Mouse (Mus musculus) MN1 (cell line): ENCODE data around the gene Stk19.
"Not testable (repeated sequence)": the region's sequence is repeated elsewhere in the genome, so short reads cannot be mapped to it uniquely, and the experiment has no call there.

Experiments
- DNase-seq: peaks from one replicate; pipeline ENCODE4 v3.0.0-alpha.2; 2016; ENCODE audit warnings: low spot score

Gene Stk19

DNA sequence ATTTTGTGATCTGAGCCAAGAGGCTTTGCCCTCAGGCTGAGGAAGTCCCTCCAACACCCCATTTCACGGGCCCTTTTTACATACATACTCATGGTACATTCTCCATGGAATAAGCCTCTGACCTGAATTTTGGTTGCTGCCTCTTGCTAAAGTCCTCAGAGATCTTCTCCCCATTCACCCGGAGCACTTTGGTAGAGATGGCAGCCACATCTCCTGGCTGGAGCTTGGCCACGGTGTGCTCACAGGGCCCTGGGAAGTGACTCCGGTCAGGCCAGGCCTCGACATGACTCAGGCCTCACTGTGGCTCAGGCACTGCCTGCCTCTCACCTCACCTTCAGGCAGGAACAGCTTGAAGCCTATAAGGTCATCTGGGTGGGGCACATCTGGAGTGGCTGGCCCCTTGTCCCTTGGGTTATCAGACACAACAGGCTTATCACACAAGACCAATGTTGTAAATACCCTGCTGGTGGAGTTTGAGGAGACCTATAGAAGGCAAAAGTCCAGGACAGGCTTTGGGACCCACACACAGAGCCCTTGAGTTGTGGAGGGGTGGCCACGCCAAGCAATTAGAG, 4.1 kb upstream of the Stk19 start:
- DNase-seq: no peak

DNA sequence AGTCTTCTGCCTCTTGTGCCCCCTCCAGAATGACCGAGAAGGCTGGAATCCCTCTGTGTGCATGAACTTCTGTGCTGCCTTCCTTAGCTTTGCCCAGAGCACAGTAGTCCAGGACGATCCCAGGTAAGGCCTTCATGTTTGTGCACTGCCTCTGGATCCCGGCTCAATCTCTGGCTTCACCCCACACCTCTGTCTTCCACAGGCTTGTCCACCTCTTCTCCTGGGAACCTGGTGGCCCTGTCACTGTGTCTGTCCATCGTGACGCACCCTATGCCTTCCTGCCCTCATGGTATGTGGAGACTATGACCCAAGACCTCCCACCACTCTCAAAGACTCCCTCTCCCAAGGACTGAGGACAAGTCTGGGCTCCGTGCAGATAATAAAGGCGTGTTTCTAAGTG, 2.0 kb upstream of the Stk19 start:
- no peak for DNase-seq

DNA sequence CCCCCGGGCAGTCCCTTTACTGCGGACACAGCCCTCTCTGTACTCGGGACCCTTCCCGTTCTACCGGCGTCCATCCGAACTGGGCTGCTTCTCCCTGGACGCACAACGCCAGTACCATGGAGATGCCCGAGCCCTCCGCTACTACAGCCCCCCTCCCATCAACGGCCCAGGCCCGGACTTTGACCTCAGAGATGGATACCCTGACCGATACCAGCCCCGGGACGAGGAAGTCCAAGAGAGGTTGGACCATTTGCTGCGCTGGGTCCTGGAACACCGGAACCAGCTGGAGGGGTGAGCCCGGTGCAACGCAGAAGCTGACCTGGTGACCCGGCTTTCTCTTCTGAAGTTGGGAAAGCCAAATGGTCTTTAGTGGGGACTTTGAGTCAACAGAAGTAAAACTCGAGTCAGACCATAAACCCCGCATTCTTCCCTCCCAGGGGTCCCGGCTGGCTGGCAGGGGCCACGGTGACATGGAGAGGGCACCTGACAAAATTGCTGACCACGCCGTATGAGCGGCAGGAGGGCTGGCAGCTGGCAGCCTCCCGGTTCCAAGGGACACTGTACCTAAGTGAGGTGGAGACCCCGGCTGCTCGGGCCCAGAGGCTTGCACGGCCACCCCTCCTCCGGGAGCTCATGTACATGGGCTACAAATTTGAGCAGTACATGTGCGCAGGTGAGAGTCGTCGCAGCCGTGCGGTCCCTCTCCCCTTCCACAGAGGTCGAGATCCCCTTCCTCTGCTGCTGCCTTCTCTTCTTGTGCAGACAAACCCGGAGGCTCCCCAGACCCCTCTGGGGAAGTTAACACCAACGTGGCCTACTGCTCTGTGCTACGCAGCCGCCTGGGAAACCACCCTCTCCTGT, 949 bp upstream of the Stk19 start:
- no peak for DNase-seq

DNA sequence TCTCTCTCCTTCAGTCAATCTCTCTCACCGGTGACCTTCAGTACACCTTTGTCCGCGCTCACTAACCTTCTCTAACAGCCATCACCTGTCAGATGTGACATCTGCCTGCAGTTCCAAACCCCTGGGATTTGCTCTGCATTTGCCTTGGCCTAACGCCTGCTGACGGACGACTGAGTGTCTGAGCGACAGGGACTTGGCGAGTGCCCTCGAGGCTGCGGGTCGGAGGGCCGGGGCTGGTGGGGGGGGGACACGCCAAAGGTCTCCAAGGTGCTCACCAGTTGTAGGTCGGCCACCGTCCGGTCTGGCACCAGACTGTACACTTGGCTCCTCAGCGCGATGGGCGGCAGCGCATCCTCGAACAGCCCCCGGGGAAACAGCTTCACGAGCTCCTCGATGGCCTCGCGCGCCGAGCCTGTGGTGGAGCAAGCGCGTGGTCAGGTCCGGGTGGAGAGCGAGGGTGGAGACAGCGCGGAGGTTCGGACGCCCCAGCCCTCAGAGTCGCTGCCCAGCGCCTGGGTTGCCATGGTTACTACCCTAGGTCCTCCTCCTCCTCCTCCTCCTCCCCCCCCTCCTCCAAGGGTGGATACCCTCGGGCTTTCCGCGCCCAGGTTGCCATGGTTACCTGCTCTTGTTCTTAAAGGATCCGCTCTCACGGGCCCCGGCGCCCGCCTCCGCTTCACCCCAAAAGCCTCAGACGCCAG, 440 bp downstream of the Stk19 start:
- DNase-seq: no peak

DNA sequence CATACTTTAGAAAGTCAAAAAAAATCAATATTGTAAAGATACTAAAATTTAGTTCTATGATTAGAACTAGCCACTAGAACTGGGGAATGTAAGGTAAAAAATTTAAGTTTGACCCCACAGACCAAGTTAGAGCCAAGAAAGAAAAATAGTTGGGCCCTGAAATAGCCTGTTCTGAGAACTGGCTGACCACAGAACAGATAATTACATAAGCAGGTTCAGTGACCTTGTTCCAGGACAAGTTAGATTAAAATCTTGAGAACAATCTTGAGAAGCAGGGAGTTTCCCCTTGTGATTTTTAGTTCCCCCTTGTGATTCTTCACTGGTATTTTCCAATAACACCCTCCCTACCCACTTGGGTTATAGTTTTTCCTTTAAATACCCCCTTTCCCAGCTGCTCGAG, 6.0 kb downstream of the Stk19 start:
- DNase-seq: not testable (repeated sequence)

DNA sequence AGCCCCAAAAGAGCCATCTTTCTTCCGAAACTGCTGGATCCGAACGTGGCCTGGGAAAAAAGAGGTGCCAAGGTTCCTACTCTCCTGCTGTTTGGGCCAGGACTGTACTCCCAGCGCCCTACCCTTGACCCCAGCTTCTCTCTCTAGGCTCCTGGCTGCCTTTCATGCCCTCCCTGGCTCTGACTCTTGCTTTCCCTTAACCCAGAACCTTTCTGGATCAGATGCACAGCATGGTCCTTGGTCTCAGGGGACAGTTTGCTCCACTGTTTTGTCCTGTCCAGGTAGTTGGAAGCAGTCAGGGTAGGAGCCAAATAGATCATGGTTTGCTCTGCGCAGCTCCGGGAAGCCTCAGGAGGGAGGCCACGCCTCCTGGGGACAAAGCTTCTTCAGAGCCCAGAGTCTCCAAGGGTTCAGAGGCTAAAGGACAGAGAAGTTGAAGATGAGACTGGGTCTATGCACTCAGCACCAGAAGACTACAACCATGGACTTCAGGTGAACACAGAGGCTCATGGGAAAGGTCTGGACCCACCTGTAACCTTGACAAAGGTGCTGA, 21.9 kb downstream of the Stk19 start:
- no peak for DNase-seq

DNA sequence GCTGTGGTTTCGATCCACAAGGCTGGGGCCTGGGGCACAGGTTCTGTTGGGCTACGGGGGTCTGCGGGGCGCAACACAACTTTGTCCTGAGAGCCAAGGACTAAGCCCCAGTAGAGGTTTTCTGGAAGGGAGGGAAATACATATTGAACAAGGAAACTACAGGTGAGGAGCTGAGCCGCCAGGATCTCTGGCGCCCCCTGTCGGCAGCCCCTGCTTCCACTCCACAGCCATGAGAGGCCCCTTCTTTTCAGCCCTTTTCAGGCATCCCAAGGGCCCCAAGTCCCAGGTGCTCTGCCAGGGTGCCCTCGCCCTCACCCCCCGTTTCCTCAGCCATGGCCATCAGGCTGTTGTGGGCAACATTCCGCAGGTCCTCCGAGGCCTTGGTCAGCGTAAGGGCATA, 23.0 kb downstream of the Stk19 start:
- not testable (repeated sequence) for DNase-seq

DNA sequence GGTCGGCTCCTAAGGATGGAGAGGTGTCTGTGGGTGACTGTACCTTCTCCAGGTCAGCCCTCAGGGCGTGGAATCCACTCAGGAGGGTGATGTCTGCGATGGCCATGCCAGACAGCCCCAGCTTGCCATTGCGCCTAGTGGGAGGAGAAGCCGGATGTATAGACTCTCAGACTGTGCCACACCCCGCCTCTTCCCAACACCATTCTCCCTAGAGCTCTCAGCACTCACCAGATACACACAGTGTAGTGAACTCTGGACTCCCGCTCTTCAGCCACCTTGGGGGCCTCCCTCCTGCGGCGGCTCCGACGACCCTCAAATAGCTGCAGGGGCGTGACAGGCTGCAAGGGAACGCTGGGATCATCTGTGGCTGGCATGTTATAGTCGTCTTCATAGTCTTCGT, 25.5 kb downstream of the Stk19 start:
- DNase-seq: no peak

DNA sequence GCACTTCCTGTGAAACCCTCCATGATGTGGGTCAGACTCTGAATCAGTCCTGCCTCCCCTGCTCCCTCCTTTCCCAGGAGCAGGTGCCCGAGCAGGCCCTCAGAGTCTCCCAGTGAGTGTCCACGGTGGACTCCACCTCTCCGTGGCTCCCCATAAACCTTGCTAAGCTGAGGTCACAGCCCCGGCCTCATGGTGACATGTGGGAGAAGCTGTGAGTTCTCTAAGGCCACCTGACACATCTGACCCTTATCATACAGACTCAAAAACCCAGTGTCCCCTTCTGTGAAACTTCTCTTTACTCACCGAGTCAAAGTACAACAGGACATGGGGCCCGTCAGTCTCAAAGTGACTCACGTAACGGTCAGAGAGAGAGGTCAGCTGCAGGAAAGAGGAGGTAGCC, 25.9 kb downstream of the Stk19 start:
- not testable (repeated sequence) for DNase-seq

DNA sequence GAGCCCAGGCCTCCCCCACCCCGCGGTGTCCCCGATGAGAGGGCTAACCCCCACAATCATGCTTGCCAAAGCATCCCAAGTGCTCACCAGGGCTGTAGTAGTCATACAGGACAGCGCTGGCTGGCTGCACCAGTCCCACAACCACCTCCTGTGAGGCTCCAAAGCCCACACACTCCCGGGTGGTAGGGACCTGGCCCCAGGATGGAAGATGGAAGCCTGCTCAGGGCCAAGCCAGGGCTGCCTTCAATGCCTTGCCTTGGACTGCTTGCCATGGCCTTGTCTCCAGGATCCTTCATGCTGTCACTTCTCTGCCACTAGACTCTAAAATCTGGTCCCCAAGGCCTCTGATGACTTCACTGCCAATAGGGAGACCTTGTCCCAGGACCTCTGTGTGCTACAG, 26.3 kb downstream of the Stk19 start:
- DNase-seq: not testable (repeated sequence)

DNA sequence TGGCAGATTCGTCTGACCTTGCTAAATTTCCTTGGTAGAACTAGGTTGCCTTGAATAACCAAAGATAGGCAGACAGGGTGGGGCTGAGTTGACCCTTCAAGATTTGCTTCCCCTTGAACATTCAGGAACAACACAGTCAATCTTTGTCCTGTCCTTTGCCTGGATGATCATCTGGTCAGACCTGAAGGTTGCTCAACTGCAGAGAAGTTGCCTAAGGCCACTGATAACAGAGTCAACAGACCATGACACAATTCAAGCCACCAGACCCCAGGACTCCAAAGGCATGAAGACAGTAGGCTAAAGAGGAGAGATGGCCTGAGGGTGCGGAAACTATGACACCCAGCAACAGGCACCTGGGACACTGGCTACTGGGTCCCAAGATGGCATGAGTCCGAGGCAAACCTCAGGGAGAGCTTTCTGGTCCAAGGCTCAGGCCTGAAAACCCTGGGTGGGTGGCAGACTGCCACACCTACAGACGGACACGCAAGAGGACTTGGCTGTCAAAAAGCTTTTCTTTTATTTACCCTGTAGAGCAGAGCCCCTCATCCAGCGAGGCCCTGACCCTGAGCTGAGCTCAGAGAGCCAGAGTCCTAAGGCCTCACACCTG, 28.0 kb downstream of the Stk19 start:
- DNase-seq: no peak

DNA sequence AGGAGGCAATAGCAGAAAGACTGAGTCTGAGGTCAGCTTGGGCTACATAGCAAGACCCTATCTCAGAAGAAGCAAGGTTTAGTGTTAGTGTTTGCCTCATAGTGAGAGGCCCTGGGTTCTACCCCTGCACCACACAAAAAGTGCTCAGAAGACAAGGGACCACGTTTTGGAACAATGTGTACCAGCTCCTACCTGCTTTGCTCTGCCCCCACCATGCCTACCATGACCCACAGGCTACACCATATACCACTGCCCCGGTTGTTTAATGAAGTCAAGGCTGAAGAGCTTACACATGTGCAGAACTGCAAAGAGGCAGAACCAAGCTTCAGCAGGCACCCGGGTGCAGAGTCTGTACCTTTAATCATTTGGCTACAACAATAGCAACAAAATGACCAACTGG, 29.6 kb downstream of the Stk19 start:
- no peak for DNase-seq

DNA sequence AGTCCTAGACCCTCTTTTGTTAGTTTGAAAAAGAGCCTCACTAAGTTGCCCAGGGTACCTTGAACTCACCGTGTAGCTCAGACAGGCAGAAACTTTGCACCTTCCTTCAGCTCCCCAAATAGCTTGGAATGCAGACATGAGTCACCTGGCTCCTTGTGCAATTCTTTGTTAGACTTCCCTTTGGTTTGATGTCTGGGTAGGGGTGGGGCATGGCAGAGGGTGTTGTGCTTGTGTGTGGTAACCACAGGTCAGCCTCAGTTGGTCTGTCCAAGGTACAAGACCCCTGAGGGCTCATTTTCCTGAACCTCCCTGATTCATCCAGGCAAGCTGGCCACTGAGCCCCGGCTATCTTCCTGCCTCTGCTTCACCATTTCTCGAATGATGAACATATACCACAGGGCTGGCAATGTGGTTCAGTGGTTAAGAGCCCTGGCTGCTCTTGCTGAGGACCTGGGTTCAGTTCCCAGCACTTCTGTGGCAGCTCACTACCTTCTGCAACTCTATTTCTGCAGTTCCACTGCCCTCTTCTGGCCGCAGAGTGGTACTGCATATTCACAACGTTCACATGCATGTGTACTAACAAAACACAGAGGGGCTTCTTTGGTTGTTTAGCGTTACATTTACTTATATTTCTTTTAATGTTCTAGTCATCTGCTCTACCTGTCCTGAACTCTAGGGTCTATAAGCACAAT, 31.7 kb downstream of the Stk19 start:
- no peak for DNase-seq

DNA sequence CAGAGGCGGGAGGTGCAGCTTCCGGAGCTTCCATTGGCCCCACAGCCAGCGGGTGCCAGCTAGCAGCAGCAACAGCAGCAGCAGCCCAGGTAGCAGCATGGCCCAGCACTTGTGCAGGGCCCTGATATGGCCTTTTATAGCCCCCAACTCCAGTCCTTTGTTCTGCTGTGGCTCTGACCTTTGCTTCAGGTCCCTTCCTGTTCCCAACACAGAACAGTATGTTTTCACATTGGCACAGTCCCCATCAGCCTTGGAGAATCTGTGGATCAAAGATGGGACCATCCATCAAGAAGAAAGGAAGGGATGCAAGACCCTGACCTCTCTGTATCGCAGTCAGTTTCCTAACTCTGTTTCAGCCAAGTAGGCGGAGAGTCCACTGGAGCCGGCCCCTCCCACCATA, 32.4 kb downstream of the Stk19 start, which contains the start of gene Cyp21a1:
Gene Cyp21a1, minus strand, starts transcription at position 261 of the 400 bp plus-strand sequence.
- not testable (repeated sequence) for DNase-seq

DNA sequence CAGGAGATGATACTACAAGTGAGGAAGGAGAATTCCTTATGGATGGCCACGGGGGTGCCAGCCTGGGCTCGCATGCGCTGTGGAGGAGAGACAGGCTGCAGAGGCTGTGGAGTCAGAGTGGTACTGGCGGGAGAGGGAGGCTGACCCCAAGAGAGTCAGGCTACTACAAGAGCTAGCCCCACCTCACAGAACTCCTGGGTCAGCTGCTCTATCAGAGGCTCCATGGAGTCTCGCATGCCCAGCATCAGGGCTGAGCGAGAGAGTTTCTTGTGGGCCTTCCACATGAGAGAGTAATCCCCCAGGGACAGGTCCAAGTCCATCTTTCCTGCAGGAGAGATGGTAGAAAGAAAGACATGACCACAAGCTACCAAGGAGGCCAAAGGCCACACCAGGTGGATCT, 33.4 kb downstream of the Stk19 start:
- not testable (repeated sequence) for DNase-seq

DNA sequence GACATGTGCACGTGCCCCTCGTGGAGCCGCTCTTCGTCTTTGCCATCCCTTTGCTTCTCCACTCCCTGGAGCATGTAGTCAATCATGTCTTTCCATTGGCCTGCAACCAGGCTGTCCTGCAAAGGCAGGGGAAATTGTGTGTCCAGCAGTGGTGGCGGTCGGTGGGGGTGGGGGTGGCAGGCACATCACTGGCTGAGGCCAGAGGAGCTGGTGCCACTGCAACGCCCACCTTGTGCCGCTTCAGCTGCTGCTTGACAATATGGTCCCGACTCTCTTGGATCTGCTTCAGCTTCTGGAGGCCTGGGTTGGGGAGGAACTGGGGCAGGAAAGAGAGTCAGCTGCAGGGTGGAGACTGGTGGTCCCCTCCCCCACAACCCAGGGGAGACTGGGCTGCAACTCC, 34.0 kb downstream of the Stk19 start:
- not testable (repeated sequence) for DNase-seq

DNA sequence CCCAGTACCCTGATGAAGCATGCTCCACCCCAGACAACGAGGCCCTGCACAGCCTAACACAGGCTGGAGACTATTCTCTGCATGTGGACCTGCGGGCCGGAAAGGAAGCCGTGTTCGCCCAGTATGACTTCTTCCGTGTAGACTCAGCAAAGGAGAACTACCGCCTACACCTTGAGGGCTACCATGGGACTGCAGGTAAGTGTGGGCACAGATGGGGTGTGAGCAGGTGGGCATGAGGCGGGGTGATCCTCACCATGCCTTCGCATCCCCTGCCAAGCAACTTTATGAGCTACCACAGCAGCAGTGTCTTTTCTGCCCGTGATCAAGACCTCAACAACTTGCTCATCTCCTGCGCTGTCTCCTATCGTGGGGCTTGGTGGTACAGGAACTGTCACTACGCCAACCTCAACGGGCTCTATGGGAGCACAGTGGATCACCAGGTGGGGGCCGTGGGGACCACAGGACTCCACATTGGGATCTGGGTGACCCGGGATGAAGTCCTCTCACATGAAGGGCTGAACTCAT, 35.9 kb downstream of the Stk19 start:
- DNase-seq: not testable (repeated sequence)

DNA sequence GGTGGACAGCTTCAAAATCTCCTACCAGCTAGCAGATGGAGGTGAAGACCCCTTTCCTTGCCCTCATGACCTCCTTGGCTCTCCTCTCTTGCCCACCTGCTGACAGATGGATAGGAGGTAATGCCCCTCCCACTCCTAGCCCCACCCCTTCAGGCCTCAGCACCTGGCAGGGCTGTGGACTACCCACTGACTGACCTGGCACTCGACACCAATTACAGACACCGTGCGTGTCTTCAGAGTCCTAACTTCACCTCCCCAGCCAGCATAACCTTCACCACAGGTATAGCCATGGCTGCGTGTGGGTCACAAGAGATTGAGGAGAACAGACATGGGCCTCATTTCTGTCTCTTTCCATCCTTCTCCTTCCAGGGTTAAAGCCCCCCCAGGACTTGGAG, 37.2 kb downstream of the Stk19 start:
- DNase-seq: no peak

DNA sequence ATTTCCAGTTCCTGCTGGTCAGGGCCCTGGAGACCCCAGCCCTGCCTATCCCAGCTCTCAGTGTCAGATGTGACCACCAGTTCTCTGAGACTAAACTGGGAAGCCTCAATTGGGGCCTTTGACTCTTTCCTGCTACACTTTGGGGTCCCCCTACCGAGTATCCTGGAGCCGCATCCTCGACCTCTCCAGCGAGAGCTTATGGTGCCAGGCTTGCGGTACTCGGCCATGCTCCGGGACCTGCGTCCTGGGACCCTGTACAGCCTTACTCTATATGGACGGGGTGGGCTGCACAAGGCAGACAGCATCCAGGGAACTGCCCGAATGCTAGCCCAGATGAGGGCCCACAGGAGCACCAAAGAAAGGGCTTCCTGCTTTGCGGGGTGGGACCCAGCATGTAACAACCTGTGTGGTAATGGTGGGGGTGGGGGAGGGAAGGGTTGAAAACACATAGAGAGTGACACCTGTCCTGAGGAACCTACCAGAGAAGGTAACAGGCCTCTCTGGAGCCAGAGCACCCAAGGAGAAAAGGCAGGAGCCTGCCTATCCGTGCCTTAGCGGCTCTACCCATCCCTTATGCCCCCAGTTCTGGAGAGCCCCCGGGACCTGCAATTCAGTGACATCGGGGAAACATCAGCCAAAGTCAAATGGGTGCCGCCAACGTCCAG, 37.7 kb downstream of the Stk19 start:
- DNase-seq: no peak

DNA sequence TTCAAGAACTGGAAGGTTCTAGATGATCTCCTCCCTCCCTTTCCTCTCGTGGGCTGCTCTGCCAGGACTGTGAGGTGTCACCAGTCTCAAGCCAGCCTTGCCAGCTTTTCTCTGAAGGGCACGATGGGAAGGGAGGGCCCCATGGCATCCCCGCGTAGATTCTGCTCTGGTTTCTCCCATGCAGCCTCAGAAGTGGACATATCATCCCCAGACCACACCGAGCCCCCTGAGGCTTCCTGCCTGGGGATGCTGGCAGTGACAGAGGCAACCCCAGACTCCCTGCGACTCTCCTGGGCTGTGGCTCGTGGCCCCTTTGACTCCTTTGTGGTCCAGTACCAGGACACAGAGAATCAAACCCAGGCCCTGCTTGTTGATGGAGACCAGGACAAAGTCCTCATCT, 38.7 kb downstream of the Stk19 start:
- not testable (repeated sequence) for DNase-seq
